Comparison of ENCODE assay signal across 11 mouse cellular contexts in the genomic region with DNA sequence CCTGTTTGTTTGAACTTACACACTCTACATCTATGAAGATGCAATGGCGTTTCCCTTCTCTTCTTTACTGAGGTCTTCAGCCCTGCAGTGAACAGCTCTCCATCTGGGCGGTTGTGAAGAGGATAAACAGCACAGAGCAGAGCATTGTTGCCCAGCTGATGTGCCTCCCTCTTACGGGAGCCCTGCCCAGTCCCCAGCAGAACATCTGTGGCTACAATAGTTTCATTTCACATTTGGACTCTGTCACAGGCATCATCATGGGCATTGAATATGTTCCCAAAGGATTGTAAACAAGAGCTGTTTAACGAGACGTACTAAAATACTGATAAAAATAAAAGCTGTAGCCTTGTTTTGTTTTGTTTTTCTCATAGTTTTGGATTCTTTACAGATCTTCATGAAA. TPM values are rescaled to one million over a fixed set of nuclear protein-coding genes. Genes with fewer than 3 reads are reported as not detected.
"Had no signal": no experiment of that assay in that cellular context is flagged by ENCODE, and none has a peak within 500 bp of the region (broad histone marks: within the 10 kb centered on the region; RNA-seq: fewer than 3 reads in every experiment).

No protein-coding gene starts in this region.

- DNase-seq: kidney, adult 11 months; kidney, adult 9 months; kidney, postnatal 36 days; liver; liver, embryonic 13.5 days; liver, postnatal 0 days; right cerebral cortex, postnatal 14 days; thymus, adult 18-20 months; thymus, postnatal 14 days had no signal

- ATAC-seq: liver, postnatal 0 days; midbrain, embryonic 15.5 days had no signal

RNA-seq across cellular contexts. Expression of a gene that starts 14.7 kb away (rescaled TPM):
- total RNA-seq: monocyte, adult 5-6 weeks had no signal
